Mouse (Mus musculus) spleen, postnatal 14 days (tissue): ENCODE measurements around the gene Alad.
"Not testable (repeated sequence)": the region's sequence is repeated elsewhere in the genome, so short reads cannot be mapped to it uniquely, and the experiment has no call there.

Experiments
- DNase-seq, 2 experiments: peaks; one replicate each; pipeline ENCODE4 v3.0.0; 2021 to 2022; ENCODE audit warnings: low spot score in 2 of 2

Alad gene

GRCm38 (mm10) chr4:62486162-62486696 lies 33.5 kb downstream of the Alad start:
- DNase-seq = no peak

GRCm38 (mm10) chr4:62485450-62486161 lies 34.1 kb downstream of the Alad start:
- DNase-seq = no peak

GRCm38 (mm10) chr4:62484928-62485327 lies 34.8 kb downstream of the Alad start:
- DNase-seq = no peak

GRCm38 (mm10) chr4:62480709-62481605 lies 38.8 kb downstream of the Alad start:
- DNase-seq = no peak

GRCm38 (mm10) chr4:62479937-62480708 lies 39.6 kb downstream of the Alad start, which contains the start of gene Bspry:
TSS of gene Bspry (plus strand) at chr4:62480053.
- peak in 1 of 2 experiments; percentile 35 for DNase-seq

GRCm38 (mm10) chr4:62479593-62479936 lies 40.2 kb downstream of the Alad start:
- not testable (repeated sequence) for DNase-seq

- no peak for DNase-seq
Observed at GRCm38 (mm10) chr4:62477542-62478244, 42.0 kb downstream of the Alad start.

GRCm38 (mm10) chr4:62475793-62476192 lies 43.9 kb downstream of the Alad start:
- no peak for DNase-seq

GRCm38 (mm10) chr4:62475131-62475530 lies 44.6 kb downstream of the Alad start:
- DNase-seq = no peak

GRCm38 (mm10) chr4:62472071-62472470 lies 47.6 kb downstream of the Alad start:
- DNase-seq = no peak

GRCm38 (mm10) chr4:62470598-62471051 lies 49.1 kb downstream of the Alad start, which contains the start of gene Wdr31:
TSS of gene Wdr31 (minus strand) at chr4:62470896.
- DNase-seq = peak; percentile 69 to 79

GRCm38 (mm10) chr4:62468158-62468557 lies 51.6 kb downstream of the Alad start:
- DNase-seq = no peak

- no peak for DNase-seq
Observed at GRCm38 (mm10) chr4:62463124-62463523, 56.6 kb downstream of the Alad start.

GRCm38 (mm10) chr4:62460348-62460747 lies 59.4 kb downstream of the Alad start:
- DNase-seq = no peak
